Mouse (Mus musculus): ENCODE measurements around the gene Mfap5.
"Not testable (repeated sequence)": the region's sequence is repeated elsewhere in the genome, so short reads cannot be mapped to it uniquely, and the experiment has no call there.

Gene Mfap5

GRCm38 (mm10) chr6:122556959-122557561 is 51.4 kb downstream of the Mfap5 start:
- DNase-seq (ENCODE audit: extremely low read depth, insufficient read length, low spot score), result peak; percentile 29

GRCm38 (mm10) chr6:122560427-122560826 is 54.8 kb downstream of the Mfap5 start:
- DNase-seq (ENCODE audit: extremely low read depth, insufficient read length, low spot score), result no peak

GRCm38 (mm10) chr6:122561005-122561404 is 55.4 kb downstream of the Mfap5 start:
- DNase-seq (ENCODE audit: extremely low read depth, insufficient read length, low spot score), result no peak

GRCm38 (mm10) chr6:122562463-122562862 is 56.8 kb downstream of the Mfap5 start:
- DNase-seq (ENCODE audit: extremely low read depth, insufficient read length, low spot score), result no peak

GRCm38 (mm10) chr6:122565070-122565784 is 59.6 kb downstream of the Mfap5 start:
- peak; percentile 16 for DNase-seq (ENCODE audit: extremely low read depth, insufficient read length, low spot score)

GRCm38 (mm10) chr6:122569113-122569512 is 63.5 kb downstream of the Mfap5 start:
- DNase-seq (ENCODE audit: extremely low read depth, insufficient read length, low spot score), result no peak

- DNase-seq (ENCODE audit: extremely low read depth, insufficient read length, low spot score), result no peak
These were observed 64.1 kb downstream of the Mfap5 start for GRCm38 (mm10) chr6:122569762-122570161.

GRCm38 (mm10) chr6:122570695-122571616 is 65.3 kb downstream of the Mfap5 start:
- DNase-seq (ENCODE audit: extremely low read depth, insufficient read length, low spot score), result peak; percentile 21

GRCm38 (mm10) chr6:122571617-122571959 is 65.9 kb downstream of the Mfap5 start:
- DNase-seq (ENCODE audit: extremely low read depth, insufficient read length, low spot score), result no peak

- DNase-seq (ENCODE audit: extremely low read depth, insufficient read length, low spot score), result not testable (repeated sequence)
These were observed 69.4 kb downstream of the Mfap5 start for GRCm38 (mm10) chr6:122575037-122575436.

GRCm38 (mm10) chr6:122577030-122577429 is 71.4 kb downstream of the Mfap5 start:
- DNase-seq (ENCODE audit: extremely low read depth, insufficient read length, low spot score), result no peak

Measured in 3134 (cell line).